Mouse (Mus musculus) gastrocnemius, postnatal 14 days (tissue): ENCODE data around the gene Sox14. TPM values are rescaled to one million over a fixed set of nuclear protein-coding genes. Genes with fewer than 3 reads are reported as not detected.

Experiments
- DNase-seq: peaks from one replicate; pipeline ENCODE4 v3.0.0; 2021; ENCODE audit warnings: mixed read lengths
- intact Hi-C: fragments of 180-260 bp; cut with DNase I; formaldehyde crosslinking; loops from one replicate; pipeline ENCODE4 v1.15.1; 2025; ENCODE audit warnings: low total_unique reads
- total RNA-seq, 2 experiments: library from RNA; stranded (reverse); gene quantifications; 2 replicates each; pipeline ENCODE4 v1.2.3; 2021

The Sox14 gene
- total RNA-seq, 2 experiments from 2014 or later = not detected

DNA sequence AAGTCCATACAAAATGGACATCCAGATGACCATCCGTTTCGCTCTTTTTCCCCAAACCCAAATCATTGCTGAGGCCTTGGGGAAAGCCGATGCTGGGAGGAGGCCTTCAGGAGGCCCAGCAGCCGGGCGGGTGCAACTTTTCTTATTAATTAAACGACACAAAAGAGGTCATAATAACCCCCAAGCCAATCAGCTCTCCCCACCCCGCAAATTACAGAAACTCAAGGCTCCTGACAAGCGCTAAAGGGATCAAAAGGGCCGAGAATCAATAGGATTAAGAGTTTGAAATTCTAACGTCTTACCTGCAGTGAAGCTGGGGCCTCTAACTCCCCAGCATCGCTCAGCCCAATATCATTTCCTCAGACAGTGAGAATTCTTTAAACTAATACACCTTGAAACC lies 22.6 kb downstream of the Sox14 start:
- intact Hi-C loops = no loop called here
- no peak for DNase-seq

- DNase-seq = no peak
- intact Hi-C loops = no loop called here
These were observed 25.6 kb downstream of the Sox14 start for GRCm38 (mm10) chr9:99850354-99850753.

GRCm38 (mm10) chr9:99848327-99848726 lies 27.6 kb downstream of the Sox14 start:
- DNase-seq = no peak
- intact Hi-C loops = loop anchor here (5.0 kb wide), 1 partner anchor 529 kb away; no protein-coding TSS in a partner anchor

GRCm38 (mm10) chr9:99846820-99847219 lies 29.1 kb downstream of the Sox14 start:
- intact Hi-C loops = loop anchor here (5.0 kb wide), 1 partner anchor 530 kb away; no protein-coding TSS in a partner anchor
- peak; percentile 54 for DNase-seq

DNA sequence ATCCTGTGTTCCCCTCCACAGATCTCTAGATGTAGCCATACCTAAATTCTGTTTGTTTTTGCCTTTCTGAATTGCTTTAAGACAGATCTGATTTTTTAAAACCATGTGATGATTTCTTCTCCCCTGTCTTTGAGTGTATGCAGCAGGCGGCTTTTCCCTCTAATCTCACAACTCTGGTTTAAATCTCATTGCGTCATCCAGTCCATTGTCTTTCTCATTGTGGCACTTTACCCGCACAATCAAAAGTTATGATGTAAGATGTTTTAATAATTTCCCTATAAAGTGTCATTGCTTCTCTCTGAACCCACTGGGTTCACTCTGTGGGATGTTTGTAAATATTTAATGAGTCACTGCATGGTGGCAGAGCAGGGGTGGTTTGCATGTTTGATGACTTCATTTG lies 36.6 kb downstream of the Sox14 start:
- no peak for DNase-seq
- intact Hi-C loops = no loop called here

DNA sequence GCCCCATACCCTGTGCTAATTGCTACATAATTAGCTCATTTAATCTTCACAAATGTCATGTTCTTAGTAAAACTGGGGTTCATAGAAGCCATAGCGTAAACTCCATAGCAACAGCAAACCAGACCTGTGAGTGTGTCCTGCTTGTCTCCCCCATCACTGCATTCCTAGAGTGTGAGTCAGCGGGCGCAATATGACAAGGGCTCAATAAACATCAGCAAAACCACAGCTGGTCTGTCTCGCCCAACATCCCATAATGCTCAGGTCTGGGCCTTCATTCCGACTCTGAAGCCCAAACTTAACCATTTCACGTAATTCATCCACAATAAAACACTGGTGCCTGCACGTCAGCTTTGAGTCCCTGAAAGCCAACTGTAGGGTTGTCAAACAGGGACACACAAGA lies 37.1 kb downstream of the Sox14 start:
- DNase-seq = no peak
- intact Hi-C loops = no loop called here

DNA sequence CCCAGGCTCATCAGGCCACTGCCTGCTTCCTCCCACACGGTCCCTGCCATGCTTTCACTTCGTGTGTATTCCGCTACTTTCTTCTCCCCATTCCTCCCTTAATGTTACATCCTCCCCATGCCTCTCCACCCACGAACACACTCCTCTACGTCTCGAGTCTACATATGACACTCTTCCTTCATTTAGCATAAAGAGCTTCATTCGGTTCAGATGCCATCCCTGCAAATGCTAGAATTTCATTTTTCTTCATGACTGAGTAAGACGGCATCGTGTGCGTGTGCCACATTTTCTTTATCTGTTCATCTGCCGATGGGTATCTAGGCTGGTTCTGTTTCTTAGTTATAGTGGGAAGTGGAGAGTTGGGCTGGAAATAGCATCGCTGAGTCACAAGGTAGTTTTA lies 39.3 kb downstream of the Sox14 start:
- intact Hi-C loops = no loop called here
- DNase-seq = no peak

DNA sequence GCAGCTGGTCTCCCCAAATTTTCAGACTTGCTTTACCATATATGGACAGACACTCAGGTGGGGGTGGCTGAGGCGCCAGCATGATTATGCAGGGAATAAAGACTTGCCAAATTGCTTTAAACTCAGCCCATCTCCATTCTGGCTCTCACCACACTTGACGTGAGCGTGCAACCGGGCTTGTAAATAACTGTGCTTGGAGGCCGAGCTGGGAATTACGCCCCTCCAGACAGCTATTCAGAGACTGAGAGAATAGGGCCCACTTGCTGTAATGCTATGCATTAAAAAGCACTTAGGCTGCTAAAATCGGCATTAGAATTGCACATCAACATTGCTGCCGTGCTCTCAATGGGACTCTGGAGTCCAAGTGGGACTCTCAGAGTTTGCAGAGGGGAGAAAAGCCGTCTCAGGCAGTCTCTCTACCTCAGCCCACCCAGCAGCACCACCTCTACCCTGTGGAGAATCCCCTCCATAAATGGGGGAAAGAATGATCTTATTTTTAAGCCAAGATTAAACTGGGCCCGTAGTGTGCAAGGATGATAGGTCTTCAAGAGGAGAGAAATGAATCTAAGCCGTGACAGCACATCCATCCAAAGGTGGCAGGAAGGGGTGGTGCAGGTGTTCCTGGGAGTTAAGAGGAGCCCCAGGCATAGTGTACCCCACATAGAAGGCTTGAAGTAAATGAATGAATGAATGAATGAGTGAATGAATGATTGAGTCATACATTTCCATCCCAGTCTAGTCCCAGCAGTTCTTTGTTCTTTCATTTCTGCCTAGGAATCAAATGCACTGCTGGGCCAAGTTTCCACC lies 40.1 kb downstream of the Sox14 start:
- intact Hi-C loops = no loop called here
- DNase-seq = no peak

Other genes starting within 250 kb of the Sox14 start
- 1 to 10 TPM; 3.1 to 3.2 TPM for gene Dzip1l, start 246.7 kb downstream of the Sox14 start, total RNA-seq
- not detected for gene Cldn18, start 158.9 kb downstream of the Sox14 start, total RNA-seq